Mouse (Mus musculus) heart, adult 18-20 months (tissue): ENCODE measurements around the gene Dnajc13. TPM values are rescaled to one million over a fixed set of nuclear protein-coding genes. Genes with fewer than 3 reads are reported as not detected.

Source experiments
- DNase-seq, 2 experiments: peaks; one replicate each; pipeline ENCODE4 v3.0.0; 2021 to 2022; ENCODE audit warnings: mixed read lengths in 1 of 2
- total RNA-seq, 2 experiments: library from RNA; stranded (reverse); gene quantifications; 2 replicates each; pipeline ENCODE4 v1.2.3; 2021

Dnajc13 gene
- total RNA-seq, 2 experiments from 2014 or later, result 32.5 to 33.3 TPM

- DNase-seq, result no peak
Observed at GRCm38 (mm10) chr9:104256085-104256484, 6.6 kb downstream of the Dnajc13 start.

GRCm38 (mm10) chr9:104254408-104255180 is 8.1 kb downstream of the Dnajc13 start:
- DNase-seq, result no peak

- DNase-seq, result no peak
Observed at GRCm38 (mm10) chr9:104252637-104253036, 10.1 kb downstream of the Dnajc13 start.

- no peak for DNase-seq
Observed at GRCm38 (mm10) chr9:104251687-104252086, 11.0 kb downstream of the Dnajc13 start.

GRCm38 (mm10) chr9:104251111-104251510 is 11.6 kb downstream of the Dnajc13 start:
- DNase-seq, result no peak

GRCm38 (mm10) chr9:104247307-104247987 is 15.3 kb downstream of the Dnajc13 start:
- DNase-seq, result no peak

GRCm38 (mm10) chr9:104243799-104244466 is 18.8 kb downstream of the Dnajc13 start:
- peak in 1 of 2 experiments; percentile 37 for DNase-seq

- DNase-seq, result no peak
Observed at GRCm38 (mm10) chr9:104240146-104240545, 22.6 kb downstream of the Dnajc13 start.

GRCm38 (mm10) chr9:104239076-104239475 is 23.7 kb downstream of the Dnajc13 start:
- DNase-seq, result peak in 1 of 2 experiments; percentile 14

- DNase-seq, result no peak
Observed at GRCm38 (mm10) chr9:104236256-104236930, 26.3 kb downstream of the Dnajc13 start.

GRCm38 (mm10) chr9:104235751-104236150 is 27.0 kb downstream of the Dnajc13 start:
- DNase-seq, result peak; percentile 25 to 51

- DNase-seq, result no peak
Observed at GRCm38 (mm10) chr9:104233815-104234214, 28.9 kb downstream of the Dnajc13 start.

- no peak for DNase-seq
Observed at GRCm38 (mm10) chr9:104233060-104233459, 29.7 kb downstream of the Dnajc13 start.

- peak in 1 of 2 experiments; percentile 16 for DNase-seq
Observed at GRCm38 (mm10) chr9:104232004-104232403, 30.7 kb downstream of the Dnajc13 start.

GRCm38 (mm10) chr9:104211402-104211801 is 51.3 kb downstream of the Dnajc13 start:
- DNase-seq, result no peak

- DNase-seq, result peak; percentile 17 to 55
Observed at GRCm38 (mm10) chr9:104203851-104204250, 58.9 kb downstream of the Dnajc13 start.

- DNase-seq, result no peak
Observed at GRCm38 (mm10) chr9:104194528-104194927, 68.2 kb downstream of the Dnajc13 start.

- DNase-seq, result peak; percentile 36 to 41
Observed at GRCm38 (mm10) chr9:104193900-104194299, 68.8 kb downstream of the Dnajc13 start.

GRCm38 (mm10) chr9:104193327-104193726 is 69.4 kb downstream of the Dnajc13 start:
- DNase-seq, result no peak

- no peak for DNase-seq
Observed at GRCm38 (mm10) chr9:104192513-104192912, 70.2 kb downstream of the Dnajc13 start.

- DNase-seq, result no peak
Observed at GRCm38 (mm10) chr9:104189657-104190056, 73.1 kb downstream of the Dnajc13 start.

- no peak for DNase-seq
Observed at GRCm38 (mm10) chr9:104188704-104189103, 74.0 kb downstream of the Dnajc13 start.
